Mouse (Mus musculus): ENCODE results near the gene Cracr2b. TPM values are rescaled to one million over a fixed set of nuclear protein-coding genes. Genes with fewer than 3 reads are reported as not detected.

Gene Cracr2b
- total RNA-seq, 2 experiments from 2014 or later: 2.5 to 4.1 TPM

- no peak for DNase-seq (ENCODE audit: low spot score in 2 of 2)
- intact Hi-C loops (cut with DNase I): no loop called here
These were observed 49.3 kb downstream of the Cracr2b start for GRCm38 (mm10) chr7:141510196-141510595.

- intact Hi-C loops (cut with DNase I): no loop called here
- DNase-seq (ENCODE audit: low spot score in 2 of 2): no peak
These were observed 49.8 kb downstream of the Cracr2b start for GRCm38 (mm10) chr7:141510681-141511191.

Other genes with a start within 250 kb of the Cracr2b start
- not detected for gene Lmntd2, start 247.0 kb upstream of the Cracr2b start, total RNA-seq (2021)
- 1 to 10 TPM in 1 of 2 experiments, under 1 TPM in 1; 0.78 to 1.5 TPM for gene Rassf7, start 245.2 kb upstream of the Cracr2b start, total RNA-seq (2021)
- gene Phrf1, start 232.3 kb upstream of the Cracr2b start, total RNA-seq (2021): 10 to 100 TPM; 75.5 to 76.4 TPM
- 1 to 10 TPM in 1 of 2 experiments, under 1 TPM in 1; 0.78 to 1.1 TPM for gene Irf7, start 194.6 kb upstream of the Cracr2b start, total RNA-seq (2021)
- not detected for gene Cdhr5, start 184.3 kb upstream of the Cracr2b start, total RNA-seq (2021)
- gene Sct, start 182.0 kb upstream of the Cracr2b start, total RNA-seq (2021): not detected
- under 1 TPM; 0.41 to 0.66 TPM for gene Drd4, start 169.1 kb upstream of the Cracr2b start, total RNA-seq (2021)
- 10 to 100 TPM; 71.8 to 76.6 TPM for gene Deaf1, start 133.4 kb upstream of the Cracr2b start, total RNA-seq (2021)
- gene Tmem80, start 133.4 kb upstream of the Cracr2b start, total RNA-seq (2021): 10 to 100 TPM; 33.4 to 34.6 TPM
- gene Eps8l2, start 122.2 kb upstream of the Cracr2b start, total RNA-seq (2021): 1 to 10 TPM; 3.0 to 3.3 TPM
- gene Taldo1, start 68.9 kb upstream of the Cracr2b start, total RNA-seq (2021): 100 to 1,000 TPM; 103 TPM
- gene Gatd1, start 47.0 kb upstream of the Cracr2b start, total RNA-seq (2021): 10 to 100 TPM; 41.3 to 48.4 TPM
- 100 to 1,000 TPM; 288 to 314 TPM for gene Cend1, start 31.6 kb upstream of the Cracr2b start, total RNA-seq (2021)
- 100 to 1,000 TPM; 292 to 311 TPM for gene Slc25a22, start 23.2 kb upstream of the Cracr2b start, total RNA-seq (2021)
- gene Pidd1, start 17.1 kb upstream of the Cracr2b start, total RNA-seq (2021): under 1 TPM; 0.64 to 0.96 TPM
- 100 to 1,000 TPM; 488 to 498 TPM for gene Rplp2, start 13.7 kb upstream of the Cracr2b start, total RNA-seq (2021)
- 10 to 100 TPM; 21.4 to 28.6 TPM for gene Pnpla2, start 5.9 kb upstream of the Cracr2b start, total RNA-seq (2021)
- gene Cd151, start 6.3 kb downstream of the Cracr2b start, total RNA-seq (2021): 10 to 100 TPM; 25.3 to 29.6 TPM
- 10 to 100 TPM; 40.8 to 45.7 TPM for gene Polr2l, start 14.0 kb downstream of the Cracr2b start, total RNA-seq (2021)
- gene Tspan4, start 14.1 kb downstream of the Cracr2b start, total RNA-seq (2021): 10 to 100 TPM; 13.8 to 16.6 TPM
- gene Chid1, start 78.8 kb downstream of the Cracr2b start, total RNA-seq (2021): 10 to 100 TPM; 66.7 to 68.0 TPM
- 100 to 1,000 TPM; 194 to 208 TPM for gene Ap2a2, start 101.1 kb downstream of the Cracr2b start, total RNA-seq (2021)
- gene Muc6, start 194.2 kb downstream of the Cracr2b start, total RNA-seq (2021): not detected
- gene Muc2, start 229.2 kb downstream of the Cracr2b start, total RNA-seq (2021): under 1 TPM in 1 of 2 experiments, not detected in 1; 0.43 TPM